Mouse (Mus musculus): ENCODE results near the gene Prx. TPM values are rescaled to one million over a fixed set of nuclear protein-coding genes. Genes with fewer than 3 reads are reported as not detected.

Prx gene
- polyA plus RNA-seq, 1 experiment from 2014 or later, result 0.20 TPM

- no peaks in the 10 kb centered on the region for H3K36me3 ChIP-seq (ENCODE audit: inconsistent target)
- no peak overlapping the region for H3K27ac ChIP-seq
- H3K4me3 ChIP-seq (ENCODE audit: inconsistent target), result no peak overlapping the region
- 73% methylated on average over 1 of the region's 1 CpGs for WGBS (ENCODE audit: missing documents)
- H3K79me2 ChIP-seq (ENCODE audit: inconsistent target), result no peaks in the 10 kb centered on the region
These were observed 21.5 kb downstream of the Prx start for GRCm38 (mm10) chr7:27520599-27520998.

- Histone ChIP-seq H3K36me3 (ENCODE audit: inconsistent target) (no peaks in the 10 kb centered on the region), H3K27ac (no peak within 1 kb of the TSS), H3K4me3 (ENCODE audit: inconsistent target) (no peak within 1 kb of the TSS), H3K79me2 (ENCODE audit: inconsistent target) (no peaks in the 10 kb centered on the region)
- whole genome bisulfite sequencing (ENCODE audit: missing documents), result 85% methylated on average over 5 of the region's 5 CpGs
These were observed 23.8 kb downstream of the Prx start, which contains the start of gene Hipk4 for GRCm38 (mm10) chr7:27522967-27523366. TSS of gene Hipk4 (plus strand) at chr7:27523267.

GRCm38 (mm10) chr7:27523805-27524204, 24.7 kb downstream of the Prx start:
- no peak overlapping the region for H3K27ac ChIP-seq
- H3K36me3 ChIP-seq (ENCODE audit: inconsistent target), result no peaks in the 10 kb centered on the region
- 94% methylated on average over 13 of the region's 13 CpGs for WGBS (ENCODE audit: missing documents)
- no peaks in the 10 kb centered on the region for H3K79me2 ChIP-seq (ENCODE audit: inconsistent target)
- no peak overlapping the region for H3K4me3 ChIP-seq (ENCODE audit: inconsistent target)

GRCm38 (mm10) chr7:27526039-27526827, 27.1 kb downstream of the Prx start:
- Histone ChIP-seq H3K4me3 (ENCODE audit: inconsistent target) (no peak overlapping the region), H3K27ac (no peak overlapping the region), H3K79me2 (ENCODE audit: inconsistent target) (no peaks in the 10 kb centered on the region), H3K36me3 (ENCODE audit: inconsistent target) (no peaks in the 10 kb centered on the region; the same call in 1 of the 2 replicates)
- WGBS (ENCODE audit: missing documents), result 22% methylated on average over 10 of the region's 10 CpGs

GRCm38 (mm10) chr7:27529070-27529469, 29.9 kb downstream of the Prx start:
- H3K36me3 ChIP-seq (ENCODE audit: inconsistent target), result peaks cover 22% of the 10 kb centered on the region
- no peak overlapping the region for H3K27ac ChIP-seq
- H3K4me3 ChIP-seq (ENCODE audit: inconsistent target), result no peak overlapping the region
- no peaks in the 10 kb centered on the region for H3K79me2 ChIP-seq (ENCODE audit: inconsistent target)
- WGBS (ENCODE audit: missing documents), result 94% methylated on average over 21 of the region's 21 CpGs

GRCm38 (mm10) chr7:27530937-27531336, 31.8 kb downstream of the Prx start:
- Histone ChIP-seq H3K4me3 (ENCODE audit: inconsistent target) (no peak overlapping the region), H3K36me3 (ENCODE audit: inconsistent target) (peaks cover 32% of the 10 kb centered on the region), H3K27ac (no peak overlapping the region), H3K79me2 (ENCODE audit: inconsistent target) (no peaks in the 10 kb centered on the region)
- WGBS (ENCODE audit: missing documents), result 85% methylated on average over 3 of the region's 3 CpGs

GRCm38 (mm10) chr7:27531707-27532106, 32.6 kb downstream of the Prx start:
- no peaks in the 10 kb centered on the region for H3K79me2 ChIP-seq (ENCODE audit: inconsistent target)
- H3K4me3 ChIP-seq (ENCODE audit: inconsistent target), result no peak overlapping the region
- peaks cover 32% of the 10 kb centered on the region for H3K36me3 ChIP-seq (ENCODE audit: inconsistent target)
- WGBS (ENCODE audit: missing documents), result 100% methylated on average over 6 of the region's 10 CpGs
- no peak overlapping the region for H3K27ac ChIP-seq

- WGBS (ENCODE audit: missing documents), result 94% methylated on average over 9 of the region's 9 CpGs
- Histone ChIP-seq H3K4me3 (ENCODE audit: inconsistent target) (no peak overlapping the region), H3K27ac (no peak overlapping the region), H3K79me2 (ENCODE audit: inconsistent target) (no peaks in the 10 kb centered on the region), H3K36me3 (ENCODE audit: inconsistent target) (peaks cover 37% of the 10 kb centered on the region)
These were observed 33.4 kb downstream of the Prx start for GRCm38 (mm10) chr7:27532480-27533050.

- peaks cover 52% of the 10 kb centered on the region for H3K36me3 ChIP-seq (ENCODE audit: inconsistent target)
- H3K79me2 ChIP-seq (ENCODE audit: inconsistent target), result no peaks in the 10 kb centered on the region; the same call in 1 of the 2 replicates
- H3K27ac ChIP-seq, result no peak overlapping the region
- WGBS (ENCODE audit: missing documents), result 93% methylated on average over 2 of the region's 2 CpGs
- no peak overlapping the region for H3K4me3 ChIP-seq (ENCODE audit: inconsistent target)
These were observed 36.3 kb downstream of the Prx start for GRCm38 (mm10) chr7:27535386-27535785.

- Histone ChIP-seq H3K27ac (peak overlapping the region; percentile 80), H3K36me3 (ENCODE audit: inconsistent target) (peaks cover 57% of the 10 kb centered on the region), H3K4me3 (ENCODE audit: inconsistent target) (no peak overlapping the region), H3K79me2 (ENCODE audit: inconsistent target) (peaks cover 9% of the 10 kb centered on the region; the same call in 1 of the 2 replicates)
- WGBS (ENCODE audit: missing documents), result 23% methylated on average over 6 of the region's 6 CpGs
These were observed 37.5 kb downstream of the Prx start for GRCm38 (mm10) chr7:27536618-27537017.

- H3K4me3 ChIP-seq (ENCODE audit: inconsistent target), result no peak overlapping the region
- peaks cover 18% of the 10 kb centered on the region; the same call in 1 of the 2 replicates for H3K79me2 ChIP-seq (ENCODE audit: inconsistent target)
- H3K36me3 ChIP-seq (ENCODE audit: inconsistent target), result peaks cover 43% of the 10 kb centered on the region
- H3K27ac ChIP-seq, result peak overlapping the region; percentile 80; the same call in 1 of the 2 replicates
- 92% methylated on average over 8 of the region's 8 CpGs for WGBS (ENCODE audit: missing documents)
These were observed 38.9 kb downstream of the Prx start for GRCm38 (mm10) chr7:27537998-27538397.

- Histone ChIP-seq H3K4me3 (ENCODE audit: inconsistent target) (no peak overlapping the region), H3K36me3 (ENCODE audit: inconsistent target) (peaks cover 35% of the 10 kb centered on the region), H3K27ac (no peak overlapping the region), H3K79me2 (ENCODE audit: inconsistent target) (peaks cover 18% of the 10 kb centered on the region; the same call in 1 of the 2 replicates)
- 94% methylated on average over 2 of the region's 2 CpGs for WGBS (ENCODE audit: missing documents)
These were observed 39.7 kb downstream of the Prx start for GRCm38 (mm10) chr7:27538797-27539196.

GRCm38 (mm10) chr7:27540521-27540920, 41.4 kb downstream of the Prx start:
- H3K36me3 ChIP-seq (ENCODE audit: inconsistent target), result peaks cover 30% of the 10 kb centered on the region
- H3K27ac ChIP-seq, result no peak overlapping the region
- 91% methylated on average over 2 of the region's 2 CpGs for WGBS (ENCODE audit: missing documents)
- peaks cover 18% of the 10 kb centered on the region; the same call in 1 of the 2 replicates for H3K79me2 ChIP-seq (ENCODE audit: inconsistent target)
- no peak overlapping the region for H3K4me3 ChIP-seq (ENCODE audit: inconsistent target)

GRCm38 (mm10) chr7:27540935-27541334, 41.8 kb downstream of the Prx start:
- no peak overlapping the region for H3K27ac ChIP-seq
- no peak overlapping the region for H3K4me3 ChIP-seq (ENCODE audit: inconsistent target)
- H3K79me2 ChIP-seq (ENCODE audit: inconsistent target), result peaks cover 18% of the 10 kb centered on the region; the same call in 1 of the 2 replicates
- peaks cover 26% of the 10 kb centered on the region for H3K36me3 ChIP-seq (ENCODE audit: inconsistent target)
- WGBS (ENCODE audit: missing documents), result 90% methylated on average over 5 of the region's 6 CpGs

GRCm38 (mm10) chr7:27541431-27541830, 42.3 kb downstream of the Prx start:
- Histone ChIP-seq H3K27ac (no peak overlapping the region), H3K4me3 (ENCODE audit: inconsistent target) (peak overlapping the region; percentile 80; the same call in 1 of the 2 replicates), H3K36me3 (ENCODE audit: inconsistent target) (peaks cover 25% of the 10 kb centered on the region), H3K79me2 (ENCODE audit: inconsistent target) (peaks cover 18% of the 10 kb centered on the region; the same call in 1 of the 2 replicates)
- 23% methylated on average over 16 of the region's 16 CpGs for WGBS (ENCODE audit: missing documents)

Data from macrophage (primary cell).